Mouse (Mus musculus) cerebellum, postnatal 10 days (tissue): ENCODE data around the gene LTO1.

ENCODE experiments used
- DNase-seq, 2 experiments: peaks; one replicate each; pipeline ENCODE4 v3.0.0; 2021; ENCODE audit warnings: mixed read lengths in 2 of 2

Gene LTO1

GRCm38 (mm10) chr7:144940003-144940571 is 25.2 kb downstream of the LTO1 start:
- peak; percentile 36 to 52 for DNase-seq

- DNase-seq, result peak in 1 of 2 experiments; percentile 33
Observed at GRCm38 (mm10) chr7:144940585-144940984, 25.7 kb downstream of the LTO1 start.

DNA sequence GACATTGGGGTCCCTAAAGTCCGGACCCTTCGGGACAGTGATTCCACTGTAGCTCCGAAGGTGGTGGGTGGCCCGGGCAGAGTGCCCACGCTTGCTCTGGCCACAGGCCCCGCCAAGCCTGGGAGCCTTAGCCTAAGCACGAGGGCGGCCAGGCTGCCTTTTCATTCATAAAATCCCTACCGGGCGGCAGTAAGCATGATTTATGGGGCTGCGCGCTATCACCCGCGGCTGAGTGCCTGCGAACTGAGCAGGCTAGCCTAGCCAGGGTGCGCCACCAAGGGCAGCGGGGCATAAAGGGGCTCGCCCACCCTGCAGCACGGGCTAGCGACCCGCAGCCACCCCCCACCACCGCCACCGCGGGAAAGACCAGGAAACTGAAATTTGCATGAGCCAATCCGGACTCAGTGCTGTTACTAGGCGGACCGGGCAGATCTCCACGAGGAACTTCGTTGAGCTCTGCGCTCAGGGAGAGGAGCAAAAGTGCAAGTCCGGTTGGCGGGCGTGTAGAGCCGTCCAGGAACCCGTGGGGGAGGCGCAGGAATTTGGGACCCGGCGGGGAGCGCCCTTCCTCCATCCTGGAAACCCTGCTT is 26.4 kb downstream of the LTO1 start:
- peak; percentile 81 to 84 for DNase-seq

DNA sequence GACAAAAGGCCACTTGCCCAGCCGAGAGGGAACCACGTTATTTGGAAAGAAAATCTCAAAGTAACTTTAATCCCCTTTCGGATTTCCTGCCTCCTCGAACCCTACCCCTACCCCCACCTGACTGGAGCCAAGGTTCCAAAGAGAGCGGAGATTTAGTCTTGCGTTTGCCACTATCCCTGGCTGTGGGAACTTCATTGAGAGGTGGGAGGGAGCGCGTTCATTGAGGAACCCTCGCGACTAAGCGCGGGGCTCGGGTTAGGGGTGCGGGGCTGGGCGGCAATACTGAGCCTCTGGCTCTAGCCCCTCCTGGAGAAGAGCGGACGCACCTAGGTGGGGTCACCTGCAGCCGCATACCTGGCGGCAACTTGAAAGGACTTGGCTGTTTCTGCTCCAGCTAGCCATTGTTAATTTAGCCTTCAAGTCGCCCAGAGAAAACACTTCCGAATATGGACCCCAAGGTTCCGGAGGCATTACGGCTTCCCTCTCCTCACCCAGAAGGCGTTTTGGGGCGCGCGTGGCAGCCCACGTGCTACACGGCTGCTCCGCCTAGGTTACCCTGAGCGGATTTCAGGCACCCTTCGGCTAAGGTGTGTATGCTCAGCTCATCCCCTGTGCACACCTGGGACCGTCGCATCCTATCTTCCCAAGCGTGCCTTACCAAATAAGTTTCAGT is 27.3 kb downstream of the LTO1 start:
- DNase-seq, result peak; percentile 36 to 38

GRCm38 (mm10) chr7:144942744-144943135 is 27.8 kb downstream of the LTO1 start:
- DNase-seq, result peak in 1 of 2 experiments; percentile 35

DNA sequence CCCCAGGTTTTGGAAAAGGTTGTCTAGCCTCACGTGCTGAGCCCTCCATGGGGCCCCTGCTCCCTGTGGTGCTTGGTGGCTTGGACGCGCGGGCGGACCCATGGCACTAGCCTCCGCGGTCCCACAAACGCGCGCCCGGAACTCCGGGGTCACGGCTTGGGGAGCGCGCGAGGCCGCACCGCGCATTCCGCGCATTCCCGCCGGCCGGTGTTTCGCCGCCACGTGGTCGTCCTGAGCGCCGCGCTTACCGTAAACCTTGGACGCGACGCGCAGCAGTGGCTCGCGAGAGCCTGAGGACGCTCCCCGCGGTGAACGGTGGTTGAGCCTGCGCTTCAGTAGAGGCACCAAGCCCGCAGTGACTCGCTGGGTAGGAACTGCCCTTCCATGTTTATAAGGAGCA is 28.4 kb downstream of the LTO1 start:
- peak; percentile 86 to 88 for DNase-seq

DNA sequence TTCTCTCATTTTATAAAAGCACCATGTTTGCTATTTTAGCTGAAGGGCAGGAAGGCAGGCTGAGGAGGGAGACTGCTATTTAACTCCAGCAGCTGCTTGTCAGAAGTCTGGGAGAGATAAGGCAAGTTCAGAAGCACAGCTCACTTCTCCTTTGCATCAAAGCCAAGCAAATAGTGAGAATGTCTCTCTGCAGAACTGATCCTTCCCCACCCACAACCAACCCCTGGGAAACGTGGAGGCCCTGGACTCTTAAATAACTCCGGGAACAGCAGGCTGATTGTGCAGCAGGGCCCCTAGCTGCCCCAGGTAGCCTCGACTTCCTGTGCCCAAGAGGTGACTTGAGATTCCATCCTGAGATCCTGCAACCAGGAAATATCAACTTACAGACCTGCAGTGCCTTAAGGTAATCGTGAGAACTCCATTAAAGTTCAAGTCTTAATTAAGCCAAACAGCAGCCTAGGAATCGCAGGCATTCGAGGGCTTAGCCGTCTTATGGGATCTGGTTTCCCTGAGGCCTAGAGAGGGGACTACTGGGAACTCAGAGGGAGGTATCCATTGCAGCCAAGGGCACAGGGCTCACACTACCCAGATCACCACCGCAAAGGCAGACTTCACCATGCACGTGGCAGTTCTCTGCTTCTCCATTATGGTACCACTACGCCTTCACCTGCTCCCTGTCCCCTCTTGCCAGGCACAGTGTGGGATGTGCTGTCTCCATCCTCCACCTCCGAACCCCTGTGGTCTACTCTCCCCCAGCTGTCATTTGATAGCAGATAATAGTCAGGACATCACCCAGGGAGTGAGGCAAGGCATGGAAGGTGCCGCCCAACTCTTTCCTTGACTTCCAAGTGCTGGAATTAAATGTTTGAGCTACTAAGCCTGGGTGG is 43.9 kb downstream of the LTO1 start:
- DNase-seq, result no peak

DNA sequence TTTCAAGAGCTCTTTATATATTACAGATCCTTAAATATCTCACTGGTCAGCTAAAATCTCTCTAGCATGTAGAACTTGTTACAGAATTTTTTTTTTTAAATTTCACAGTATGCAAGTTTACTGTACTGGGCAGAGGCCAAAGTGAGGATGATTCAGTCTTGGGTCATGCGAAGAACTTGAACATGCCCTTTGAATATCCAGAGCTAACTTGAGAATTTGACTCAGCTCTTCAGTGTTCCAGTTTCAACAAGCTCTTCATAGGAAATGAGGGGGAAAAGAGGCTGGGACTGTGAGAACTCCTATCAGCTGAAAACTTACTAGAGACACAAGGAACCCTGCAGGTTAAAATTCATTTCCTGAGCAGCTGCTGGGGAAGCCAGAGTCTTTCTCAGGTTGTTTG is 49.0 kb downstream of the LTO1 start:
- no peak for DNase-seq

DNA sequence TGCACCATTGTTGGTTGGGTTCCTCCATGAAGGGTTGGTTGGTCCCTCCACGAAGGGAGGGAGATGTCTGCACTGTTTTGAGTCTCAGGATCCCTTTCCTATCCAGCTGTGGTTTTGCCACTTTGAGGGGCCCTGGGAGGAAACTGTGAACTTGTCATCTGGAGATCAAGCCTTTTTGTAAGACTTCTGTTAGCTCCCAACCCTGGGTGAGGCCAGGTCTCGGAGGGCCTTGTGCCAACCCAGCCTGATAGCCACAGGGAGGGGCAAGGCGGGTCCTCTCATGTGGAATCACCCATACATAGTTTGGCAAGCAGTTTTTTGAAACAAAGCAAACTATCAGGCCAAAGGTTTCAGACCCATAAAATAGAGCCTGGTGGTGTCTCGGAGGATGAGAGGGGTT is 49.4 kb downstream of the LTO1 start:
- no peak for DNase-seq

GRCm38 (mm10) chr7:144965893-144966292 is 51.0 kb downstream of the LTO1 start:
- no peak for DNase-seq

GRCm38 (mm10) chr7:144970997-144971768 is 56.3 kb downstream of the LTO1 start:
- DNase-seq, result no peak

DNA sequence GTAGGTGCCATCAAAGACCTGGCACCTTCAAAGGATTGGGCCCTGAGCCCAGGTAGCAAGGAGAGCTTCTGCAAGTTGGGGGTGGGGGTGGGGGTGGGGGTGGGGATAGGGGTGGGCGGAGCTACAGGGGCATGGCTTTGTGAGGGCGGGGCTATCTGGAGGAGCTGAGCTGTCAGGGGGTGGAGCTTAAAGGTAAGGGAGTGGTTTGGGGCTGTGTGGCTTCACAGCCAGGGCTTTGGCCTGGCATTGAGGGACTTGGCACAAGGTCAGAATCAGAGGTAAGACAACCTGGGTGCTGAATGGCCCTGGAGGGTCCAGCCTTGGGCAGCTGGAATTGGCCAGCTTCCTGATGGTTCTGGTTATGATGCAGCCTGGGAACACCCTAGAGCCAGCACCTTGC is 56.9 kb downstream of the LTO1 start:
- DNase-seq, result no peak

- DNase-seq, result no peak
Observed at GRCm38 (mm10) chr7:144973461-144973860, 58.6 kb downstream of the LTO1 start.

- no peak for DNase-seq
Observed at GRCm38 (mm10) chr7:144977121-144977520, 62.2 kb downstream of the LTO1 start.

- no peak for DNase-seq
Observed at GRCm38 (mm10) chr7:144979814-144980213, 64.9 kb downstream of the LTO1 start.
